Mouse (Mus musculus): ENCODE data around the gene Akr1c13.

Akr1c13 gene

DNA sequence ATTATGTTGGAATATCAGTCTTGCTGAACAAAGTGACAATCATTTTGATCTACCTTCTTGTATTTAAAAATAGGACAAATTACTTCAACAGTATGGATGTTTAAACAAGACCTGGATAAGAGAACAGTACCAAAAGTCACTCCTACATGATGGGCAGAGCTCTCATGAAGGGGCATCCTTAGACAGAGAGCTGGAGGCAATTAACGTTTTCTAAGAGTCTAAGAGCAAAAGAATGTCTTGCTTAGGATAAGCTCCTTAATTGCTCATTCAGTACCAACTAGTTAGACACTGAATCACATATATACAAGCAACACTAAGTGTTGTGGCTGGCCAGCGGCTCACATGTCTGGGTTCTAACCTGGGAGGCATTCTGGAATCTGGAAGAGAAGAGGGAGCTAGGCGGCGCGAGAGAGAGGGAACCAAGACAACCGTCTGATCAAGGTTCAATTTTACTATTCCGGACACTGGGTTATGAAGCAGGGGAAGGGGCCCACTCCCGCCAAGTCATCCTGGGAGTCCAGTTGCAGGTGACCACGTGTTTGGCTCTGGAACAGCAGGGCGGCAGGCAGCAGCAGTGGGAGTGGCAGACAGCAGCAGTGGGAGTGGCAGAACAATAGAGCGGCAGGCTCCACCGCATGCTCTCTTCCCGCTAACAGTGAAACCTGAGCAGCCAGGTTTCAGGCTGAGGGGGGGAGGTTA lies 54.1 kb downstream of the Akr1c13 start:
- DNase-seq (ENCODE audit: low read depth, low spot score): no peak

DNA sequence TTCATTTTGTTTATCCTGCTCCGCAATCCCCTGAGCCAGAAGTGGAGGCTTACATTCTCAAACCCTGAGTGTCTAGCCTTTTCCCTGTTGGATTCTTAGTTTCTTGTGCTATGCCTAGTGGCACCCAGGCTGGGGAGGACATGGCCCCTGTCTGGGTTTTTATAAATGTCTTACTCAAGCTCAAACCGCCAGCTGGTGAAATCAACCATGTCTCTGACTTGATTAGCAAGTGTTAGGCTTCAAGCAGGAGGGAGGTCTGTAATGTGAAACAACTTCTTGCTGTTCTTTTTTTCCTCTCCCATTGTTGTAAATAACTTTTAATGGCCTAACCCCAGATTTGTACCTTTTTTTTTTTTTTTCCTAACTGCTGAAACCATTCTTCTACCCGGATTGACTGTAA lies 58.4 kb downstream of the Akr1c13 start:
- no peak for DNase-seq (ENCODE audit: low read depth, low spot score)

Data from c-Kit-negative CD71-positive TER-119-positive erythroid progenitor cells, embryonic 14.5 days (primary cell).